Mouse (Mus musculus) monocyte, adult 5-6 weeks (primary cell): ENCODE results near the gene Mrpl34. TPM values are rescaled to one million over a fixed set of nuclear protein-coding genes. Genes with fewer than 3 reads are reported as not detected.

Source experiments
- ATAC-seq: fragments of 153-309, 156-312 bp; replicated peaks from 2 replicates; pipeline ENCODE4 v1.8.0; 2017; ENCODE audit warnings: mild to moderate bottlenecking; ENCODE audit not compliant: low TSS enrichment, insufficient number of reproducible peaks, severe bottlenecking, poor library complexity, low FRiP score
- total RNA-seq: library from RNA; stranded (forward); fragments of 200-1000, 200-491, 200-594 nt; gene quantifications from 3 replicates; pipeline ENCODE4 v1.2.3, GENCODE M21; 2017

The Mrpl34 gene
- total RNA-seq, 1 experiment from 2014 or later = 5.7 TPM

GRCm38 (mm10) chr8:71466198-71466597 is 1.4 kb downstream of the Mrpl34 start:
- no peak for ATAC-seq

GRCm38 (mm10) chr8:71467201-71467600 is 2.4 kb downstream of the Mrpl34 start:
- ATAC-seq = no peak

GRCm38 (mm10) chr8:71468001-71468400 is 3.2 kb downstream of the Mrpl34 start:
- no peak for ATAC-seq

- ATAC-seq = peak; percentile 75
Observed at GRCm38 (mm10) chr8:71468916-71469315, 4.2 kb downstream of the Mrpl34 start, which contains the start of gene Dda1. TSS of gene Dda1 (plus strand) at chr8:71469199.

GRCm38 (mm10) chr8:71469411-71469810 is 4.7 kb downstream of the Mrpl34 start:
- no peak for ATAC-seq

GRCm38 (mm10) chr8:71470146-71470912 is 5.6 kb downstream of the Mrpl34 start:
- no peak for ATAC-seq

GRCm38 (mm10) chr8:71470913-71471255 is 6.1 kb downstream of the Mrpl34 start:
- ATAC-seq = no peak

GRCm38 (mm10) chr8:71471861-71472260 is 7.1 kb downstream of the Mrpl34 start:
- no peak for ATAC-seq

- no peak for ATAC-seq
Observed at GRCm38 (mm10) chr8:71472601-71473386, 8.0 kb downstream of the Mrpl34 start.

- no peak for ATAC-seq
Observed at GRCm38 (mm10) chr8:71474344-71474743, 9.6 kb downstream of the Mrpl34 start.

- ATAC-seq = no peak
Observed at GRCm38 (mm10) chr8:71474785-71475701, 10.3 kb downstream of the Mrpl34 start.

- ATAC-seq = no peak
Observed at GRCm38 (mm10) chr8:71475702-71476075, 10.9 kb downstream of the Mrpl34 start.

GRCm38 (mm10) chr8:71476099-71476940 is 11.6 kb downstream of the Mrpl34 start:
- no peak for ATAC-seq

- ATAC-seq = no peak
Observed at GRCm38 (mm10) chr8:71477196-71477845, 12.6 kb downstream of the Mrpl34 start.

GRCm38 (mm10) chr8:71478943-71479342 is 14.2 kb downstream of the Mrpl34 start:
- ATAC-seq = no peak

GRCm38 (mm10) chr8:71483932-71484331 is 19.2 kb downstream of the Mrpl34 start:
- ATAC-seq = no peak

- ATAC-seq = no peak
Observed at GRCm38 (mm10) chr8:71484736-71485135, 20.0 kb downstream of the Mrpl34 start.
